ENCODE assay signal across 26 mouse cellular contexts in the genomic region with DNA sequence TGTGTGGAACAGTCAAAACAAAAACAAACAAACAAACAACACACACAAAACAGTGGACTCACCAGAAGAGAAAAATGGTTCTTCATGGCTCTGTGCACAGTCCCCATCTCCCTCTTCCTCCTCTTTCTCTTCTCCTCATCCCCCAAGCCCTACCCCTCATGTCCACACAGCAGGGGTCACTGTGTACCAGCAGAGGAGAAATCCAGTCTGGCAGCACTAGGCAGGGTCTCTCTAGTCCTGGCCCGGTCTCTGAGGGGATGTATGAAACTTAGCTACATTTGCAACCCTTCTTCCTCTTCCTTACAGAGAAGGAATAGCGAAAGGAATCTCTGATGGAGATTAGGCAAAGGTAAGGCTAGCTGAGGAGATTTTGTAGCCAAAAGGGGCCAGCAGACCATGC.
A peak's percentile ranks its signal among the peaks of the same experiment; 100 is the strongest.
DNase-seq lines count a peak whose midpoint lies in the region; ATAC-seq and TF ChIP-seq lines count a peak whose summit lies in the region.
"Had no signal": no experiment of that assay in that cellular context is flagged by ENCODE, and none has a peak within 500 bp of the region (broad histone marks: within the 10 kb centered on the region; RNA-seq: fewer than 3 reads in every experiment).

No protein-coding gene starts in this region.

- WGBS in intestine, embryonic 14.5 days, result 76% methylated on average over 2 of the region's 2 CpGs
- WGBS in intestine, embryonic 15.5 days, result 69% methylated on average over 2 of the region's 2 CpGs
- 71% methylated on average over 2 of the region's 2 CpGs for WGBS in lung, postnatal 0 days

- no peaks in the 10 kb centered on the region for H3K4me1 ChIP-seq in intestine, embryonic 14.5 days (replicated peaks; ENCODE audit: control insufficient read depth, insufficient read depth, low read length)
- no peaks in the 10 kb centered on the region for H3K4me1 ChIP-seq in intestine, embryonic 15.5 days (replicated peaks)
- H3K4me1 ChIP-seq in lung, postnatal 0 days (ENCODE audit: insufficient read depth, low read depth, low read length), result no peaks in the 10 kb centered on the region
- H3K4me1 ChIP-seq: embryonic facial prominence, embryonic 15.5 days; liver, embryonic 12.5 days had no signal

- DNase-seq in heart, adult 11 months, result peak; percentile 80
- DNase-seq in heart, postnatal 25 days (ENCODE audit: low spot score), result no peak
- DNase-seq in intestine, embryonic 14.5 days (ENCODE audit: low spot score), result no peak
- DNase-seq in lung, postnatal 0 days (ENCODE audit: low spot score), result no peak
- DNase-seq in lung, postnatal 4 days, result no peak
- no peak for DNase-seq in cerebellum, adult 18-20 months
- DNase-seq: adrenal gland, adult 2 months; B cell, adult 2 months; cerebellum, adult 8-10 months; cerebellum, postnatal 36 days; gastrocnemius, postnatal 36 days; kidney, adult 9 months; kidney, postnatal 36 days; lung, adult 2 months; right cerebral cortex, postnatal 14 days; thymus, postnatal 14 days had no signal

- H3K4me2 ChIP-seq in intestine, embryonic 14.5 days (ENCODE audit: low read length), result no peak overlapping the region
- no peak overlapping the region for H3K4me2 ChIP-seq in intestine, embryonic 15.5 days (replicated peaks)
- no peak overlapping the region for H3K4me2 ChIP-seq in lung, postnatal 0 days (replicated peaks; ENCODE audit: low read depth, low read length)
- H3K4me2 ChIP-seq: embryonic facial prominence, embryonic 15.5 days; heart, embryonic 13.5 days; limb, embryonic 12.5 days; liver, embryonic 12.5 days; midbrain, embryonic 15.5 days; neural tube, embryonic 12.5 days had no signal

- peak; percentile 36 for TF ChIP-seq CTCF in lung, postnatal 0 days (IDR thresholded peaks at IDR 0.05)

- H3K9me3 ChIP-seq in intestine, embryonic 14.5 days (ENCODE audit: control insufficient read depth, low read length), result no peaks in the 10 kb centered on the region
- no peaks in the 10 kb centered on the region for H3K9me3 ChIP-seq in intestine, embryonic 15.5 days
- H3K9me3 ChIP-seq in lung, postnatal 0 days (ENCODE audit: low read length), result no peaks in the 10 kb centered on the region
- H3K9me3 ChIP-seq: embryonic facial prominence, embryonic 15.5 days; heart, embryonic 13.5 days; limb, embryonic 12.5 days; liver, embryonic 12.5 days; midbrain, embryonic 15.5 days; neural tube, embryonic 12.5 days had no signal

- no peak overlapping the region for H3K27ac ChIP-seq in intestine, embryonic 14.5 days (ENCODE audit: low read depth)
- H3K27ac ChIP-seq in intestine, embryonic 15.5 days, result no peak overlapping the region
- H3K27ac ChIP-seq in lung, postnatal 0 days (ENCODE audit: low read length), result no peak overlapping the region
- H3K27ac ChIP-seq: embryonic facial prominence, embryonic 15.5 days; heart, embryonic 13.5 days; hindbrain, postnatal 0 days; limb, embryonic 12.5 days; liver, embryonic 12.5 days; macrophage; midbrain, embryonic 15.5 days; neural tube, embryonic 12.5 days had no signal

- ATAC-seq in intestine, embryonic 14.5 days (replicated peaks; ENCODE audit: low FRiP score, low TSS enrichment, low read depth), result 0 out of 2 replicates have a peak, but pooled peaks have one; percentile 43
- no peak for ATAC-seq in intestine, embryonic 15.5 days
- no peak for ATAC-seq in lung, postnatal 0 days
- ATAC-seq: forebrain, embryonic 14.5 days; hindbrain, postnatal 0 days; liver, embryonic 12.5 days; midbrain, embryonic 15.5 days had no signal

- TF ChIP-seq EP300 in lung, postnatal 0 days (IDR thresholded peaks at IDR 0.05), result no peak

- no peaks in the 10 kb centered on the region for H3K36me3 ChIP-seq in intestine, embryonic 14.5 days (ENCODE audit: control insufficient read depth, insufficient read depth, low read length)
- no peaks in the 10 kb centered on the region for H3K36me3 ChIP-seq in intestine, embryonic 15.5 days
- H3K36me3 ChIP-seq in lung, postnatal 0 days (ENCODE audit: insufficient read depth, low read length), result no peaks in the 10 kb centered on the region
- H3K36me3 ChIP-seq: embryonic facial prominence, embryonic 15.5 days; heart, embryonic 13.5 days; limb, embryonic 12.5 days; liver, embryonic 12.5 days; midbrain, embryonic 15.5 days; neural tube, embryonic 12.5 days had no signal

- intact Hi-C loops in heart, postnatal 25 days (cut with DNase I), result no loop called here

- H3K9ac ChIP-seq in intestine, embryonic 14.5 days (ENCODE audit: low read length), result no peak overlapping the region
- H3K9ac ChIP-seq in intestine, embryonic 15.5 days, result no peak overlapping the region
- no peak overlapping the region for H3K9ac ChIP-seq in lung, postnatal 0 days (replicated peaks; ENCODE audit: low read depth)
- H3K9ac ChIP-seq: embryonic facial prominence, embryonic 15.5 days; heart, embryonic 13.5 days; limb, embryonic 12.5 days; liver, embryonic 12.5 days; midbrain, embryonic 15.5 days; neural tube, embryonic 12.5 days had no signal

- H3K4me3 ChIP-seq in intestine, embryonic 14.5 days (ENCODE audit: low read depth, low read length), result no peak overlapping the region
- H3K4me3 ChIP-seq in intestine, embryonic 15.5 days (replicated peaks), result no peak overlapping the region
- no peak overlapping the region for H3K4me3 ChIP-seq in lung, postnatal 0 days (ENCODE audit: low read depth, low read length)
- H3K4me3 ChIP-seq: embryonic facial prominence, embryonic 15.5 days; heart, embryonic 13.5 days; limb, embryonic 12.5 days; liver, embryonic 12.5 days; midbrain, embryonic 15.5 days; neural tube, embryonic 12.5 days had no signal

- no peaks in the 10 kb centered on the region for H3K27me3 ChIP-seq in intestine, embryonic 14.5 days (replicated peaks; ENCODE audit: control insufficient read depth, insufficient read depth, low read length)
- no peaks in the 10 kb centered on the region for H3K27me3 ChIP-seq in intestine, embryonic 15.5 days (replicated peaks)
- no peaks in the 10 kb centered on the region for H3K27me3 ChIP-seq in lung, postnatal 0 days (replicated peaks; ENCODE audit: insufficient read depth, low read length)
- H3K27me3 ChIP-seq: embryonic facial prominence, embryonic 15.5 days; heart, embryonic 13.5 days; liver, embryonic 12.5 days; midbrain, embryonic 15.5 days; neural tube, embryonic 12.5 days had no signal
